Mouse (Mus musculus) MEL (cell line): Measurements from ENCODE around the gene Plekhm3. TPM values are rescaled to one million over a fixed set of nuclear protein-coding genes. Genes with fewer than 3 reads are reported as not detected.
A peak's percentile ranks its signal among the peaks of the same experiment; 100 is the strongest.

ENCODE experiments used
- DNase-seq: peaks from one replicate; pipeline ENCODE4 v3.0.0; 2011; ENCODE audit warnings: low read depth, low spot score
- H3K27ac ChIP-seq: 2 replicates; pipeline ENCODE4 v1.5.1; 2012; ENCODE audit warnings: low read depth, mild to moderate bottlenecking, control low read depth, low read length, moderate library complexity; ENCODE audit not compliant: control insufficient read depth
- H3K27me3 ChIP-seq, 2 experiments: fragments of 150-350 bp in 1 of 2; sonication (generic) in 1 of 2; 2 replicates each; pipeline ENCODE4 v1.6.1; 2012; ENCODE audit warnings: low read length in 2 of 2, mild to moderate bottlenecking in 2 of 2, improper control_type of control experiment in 1 of 2, moderate library complexity in 1 of 2; ENCODE audit not compliant: insufficient read depth in 2 of 2, control insufficient read depth in 1 of 2
- H3K36me3 ChIP-seq, 2 experiments: 2 replicates each; pipeline ENCODE4 v1.6.1; 2012 to 2014; ENCODE audit warnings: low read length in 2 of 2, improper control_type of control experiment in 1 of 2, inconsistent platforms in 1 of 2, mild to moderate bottlenecking in 1 of 2; ENCODE audit not compliant: insufficient read depth in 2 of 2, control insufficient read depth in 1 of 2
- H3K4me1 ChIP-seq, 2 experiments: fragments of 150-350 bp in 1 of 2; sonication (generic) in 1 of 2; 2 replicates each; pipeline ENCODE4 v1.6.1; 2012; ENCODE audit warnings: low read length in 2 of 2, improper control_type of control experiment in 1 of 2, mild to moderate bottlenecking in 1 of 2; ENCODE audit not compliant: insufficient read depth in 2 of 2, control insufficient read depth in 1 of 2
- H3K4me3 ChIP-seq, 2 experiments: fragments of 150-350 bp in 1 of 2; sonication (generic) in 1 of 2; 2 replicates each; pipeline ENCODE4 v1.5.1; 2012; ENCODE audit warnings: low read depth in 2 of 2, low read length in 2 of 2, mild to moderate bottlenecking in 2 of 2, moderate library complexity in 2 of 2, control low read depth in 1 of 2, improper control_type of control experiment in 1 of 2; ENCODE audit not compliant: control insufficient read depth in 1 of 2, insufficient read depth in 1 of 2
- H3K79me2 ChIP-seq: 2 replicates; pipeline ENCODE4 v1.6.1; 2012; ENCODE audit warnings: mild to moderate bottlenecking, low read length, moderate library complexity; ENCODE audit not compliant: control insufficient read depth, poor library complexity, insufficient read depth
- H3K9ac ChIP-seq: 2 replicates; pipeline ENCODE4 v1.6.1; 2012; ENCODE audit warnings: low read depth, mild to moderate bottlenecking, control low read depth, low read length, moderate library complexity; ENCODE audit not compliant: control insufficient read depth, poor library complexity, severe bottlenecking
- H3K9me3 ChIP-seq: fragments of 150-350 bp; sonication (generic); replicated peaks from 2 replicates; pipeline ENCODE4 v1.6.1; 2012; ENCODE audit warnings: mild to moderate bottlenecking, low read length, improper control_type of control experiment, moderate library complexity; ENCODE audit not compliant: insufficient read depth
- CHD1 ChIP-seq: IDR thresholded peaks from 2 replicates; pipeline ENCODE4 v1.6.1; 2012; ENCODE audit warnings: low read depth, mild to moderate bottlenecking, inconsistent platforms, low read length, improper control_type of control experiment
- ELF1 ChIP-seq: IDR thresholded peaks from 2 replicates; pipeline ENCODE4 v1.6.1; 2014; ENCODE audit warnings: low read depth, mild to moderate bottlenecking, inconsistent platforms, low read length, improper control_type of control experiment, moderate library complexity
- EP300 ChIP-seq, 2 experiments: IDR thresholded peaks; 2 replicates each; pipeline ENCODE4 v1.6.1; 2011; ENCODE audit warnings: improper control_type of control experiment in 2 of 2, low read length in 2 of 2, low read depth in 1 of 2, mild to moderate bottlenecking in 1 of 2
- ETS1 ChIP-seq: IDR thresholded peaks from 2 replicates; pipeline ENCODE4 v1.6.1; 2012; ENCODE audit warnings: low read depth, mild to moderate bottlenecking, inconsistent platforms, low read length, improper control_type of control experiment, moderate library complexity
- GABPA ChIP-seq: IDR thresholded peaks from 2 replicates; pipeline ENCODE4 v1.6.1; 2012; ENCODE audit warnings: low read depth, mild to moderate bottlenecking, inconsistent platforms, low read length, improper control_type of control experiment, moderate library complexity
- MAFK ChIP-seq: IDR thresholded peaks from 2 replicates; pipeline ENCODE4 v1.6.1; 2011; ENCODE audit warnings: low read depth, mild to moderate bottlenecking, low read length, improper control_type of control experiment, borderline replicate concordance
- MAX ChIP-seq: IDR thresholded peaks from 2 replicates; pipeline ENCODE4 v1.6.1; 2011; ENCODE audit warnings: low read length, improper control_type of control experiment
- MXI1 ChIP-seq: IDR thresholded peaks from 2 replicates; pipeline ENCODE4 v1.6.1; 2011; ENCODE audit warnings: mild to moderate bottlenecking, low read depth, low read length, improper control_type of control experiment
- MYB ChIP-seq: IDR thresholded peaks from 2 replicates; pipeline ENCODE4 v1.6.1; 2011; ENCODE audit warnings: mild to moderate bottlenecking, low read depth, low read length, improper control_type of control experiment
- MYC ChIP-seq: IDR thresholded peaks from 2 replicates; pipeline ENCODE4 v1.6.1; 2011; ENCODE audit warnings: low read depth, mild to moderate bottlenecking, low read length, improper control_type of control experiment, moderate library complexity
- RAD21 ChIP-seq: IDR thresholded peaks from 2 replicates; pipeline ENCODE4 v1.6.1; 2011; ENCODE audit warnings: mild to moderate bottlenecking, low read depth, low read length, improper control_type of control experiment
- SIN3A ChIP-seq: IDR thresholded peaks from 2 replicates; pipeline ENCODE4 v1.6.1; 2012; ENCODE audit warnings: low read length, improper control_type of control experiment, inconsistent platforms
- USF1 ChIP-seq: IDR thresholded peaks from 2 replicates; pipeline ENCODE4 v1.6.1; 2014; ENCODE audit warnings: low read depth, mild to moderate bottlenecking, inconsistent platforms, low read length, improper control_type of control experiment, moderate library complexity
- USF2 ChIP-seq, 2 experiments: IDR thresholded peaks; 2 replicates each; pipeline ENCODE4 v1.6.1; 2011 to 2012; ENCODE audit warnings: improper control_type of control experiment in 2 of 2, low read length in 2 of 2, borderline replicate concordance in 1 of 2, inconsistent platforms in 1 of 2, low read depth in 1 of 2, mild to moderate bottlenecking in 1 of 2; ENCODE audit not compliant: insufficient read depth in 1 of 2
- ZMIZ1 ChIP-seq: IDR thresholded peaks from 2 replicates; pipeline ENCODE4 v1.6.1; 2012; ENCODE audit warnings: low read depth, mild to moderate bottlenecking, inconsistent platforms, low read length, improper control_type of control experiment, moderate library complexity
- ZNF384 ChIP-seq: IDR thresholded peaks from 2 replicates; pipeline ENCODE4 v1.6.1; 2012; ENCODE audit warnings: low read depth, mild to moderate bottlenecking, inconsistent platforms, low read length, improper control_type of control experiment
- polyA plus RNA-seq, 2 experiments: library from polyadenylated mRNA; stranded (reverse) in 1 of 2; unstranded in 1 of 2; fragments of >175 nt in 1 of 2; fragments of >200 nt in 1 of 2; gene quantifications; 2 replicates each; pipeline versions ENCODE4 v1.2.1 to v1.2.4; 2012; ENCODE audit warnings: low replicate concordance in 2 of 2, low read depth in 1 of 2; ENCODE audit not compliant: insufficient read length in 2 of 2, insufficient read depth in 1 of 2, missing spikeins in 1 of 2
- total RNA-seq: library from RNA; depleted of rRNA; stranded (reverse); fragments of 300-350 nt; gene quantifications from 2 replicates; pipeline ENCODE4 v1.2.3, GENCODE M21; 2012

Gene Plekhm3
- total and polyA plus RNA-seq, 3 experiments = 1.8 to 2.0 TPM; not detected in 1

- Histone ChIP-seq H3K27ac (peak overlapping the region; percentile 67), H3K4me3 (no peak overlapping the region), H3K4me1 (peaks cover 0 to 12% of the 10 kb centered on the region in 2 experiments; a peak in 2 of 4 replicates), H3K9ac (0 out of 2 replicates have a peak overlapping the region, but pooled peaks have one; percentile 9), H3K27me3 (no peaks in the 10 kb centered on the region), H3K79me2 (no peaks in the 10 kb centered on the region), H3K36me3 (peaks cover 0 to 15% of the 10 kb centered on the region in 2 experiments; a peak in 2 of 4 replicates), H3K9me3 (no peaks in the 10 kb centered on the region)
- peak; percentile 86 for DNase-seq
- peak; percentile 30; the same call in 1 of the 2 replicates for TF ChIP-seq ELF1
- TF ChIP-seq EP300 (IDR thresholded peaks at IDR 0.05; ENCODE audit: low read depth in 1 of 2, low read length in 2 of 2) = peak; percentile 43 to 55; a peak in 2 of 4 replicates
- TF ChIP-seq ZMIZ1 = no peak
- no peak for TF ChIP-seq USF2 (IDR thresholded peaks at IDR 0.05; ENCODE audit: borderline replicate concordance in 1 of 2, insufficient read depth in 1 of 2, low read depth in 1 of 2, low read length in 2 of 2)
- TF ChIP-seq USF1 = peak; percentile 77
- peak; percentile 41; the same call in 1 of the 2 replicates for TF ChIP-seq MYC
- peak; percentile 39; the same call in 1 of the 2 replicates for TF ChIP-seq SIN3A
- TF ChIP-seq MAFK = peak; percentile 55; the same call in 1 of the 2 replicates
- peak; percentile 52; the same call in 1 of the 2 replicates for TF ChIP-seq MAX
These were observed 80.3 kb downstream of the Plekhm3 start for GRCm38 (mm10) chr1:64876276-64876675.

- Histone ChIP-seq H3K27ac (peak overlapping the region; percentile 67), H3K79me2 (no peaks in the 10 kb centered on the region), H3K27me3 (no peaks in the 10 kb centered on the region), H3K36me3 (peaks cover 0 to 15% of the 10 kb centered on the region in 2 experiments; a peak in 2 of 4 replicates), H3K4me1 (peaks cover 0 to 12% of the 10 kb centered on the region in 2 experiments; a peak in 2 of 4 replicates), H3K4me3 (no peak overlapping the region), H3K9me3 (no peaks in the 10 kb centered on the region), H3K9ac (no peak overlapping the region)
- TF ChIP-seq GABPA = no peak
- TF ChIP-seq MAX = no peak
- TF ChIP-seq ZNF384 = no peak
- TF ChIP-seq MXI1 = no peak
- TF ChIP-seq ETS1 = no peak
- no peak for TF ChIP-seq SIN3A
- TF ChIP-seq EP300 (IDR thresholded peaks at IDR 0.05; ENCODE audit: low read depth in 1 of 2, low read length in 2 of 2) = no peak
- no peak for TF ChIP-seq MYB
- TF ChIP-seq RAD21 = no peak
- no peak for TF ChIP-seq CHD1
- DNase-seq = peak; percentile 42
These were observed 80.9 kb downstream of the Plekhm3 start for GRCm38 (mm10) chr1:64875712-64876111.
